Mouse (Mus musculus) frontal cortex, adult 2 months (tissue): Measurements from ENCODE around the gene Arhgap24. TPM values are rescaled to one million over a fixed set of nuclear protein-coding genes. Genes with fewer than 3 reads are reported as not detected.
A peak's percentile ranks its signal among the peaks of the same experiment; 100 is the strongest.
"Not testable (repeated sequence)": the region's sequence is repeated elsewhere in the genome, so short reads cannot be mapped to it uniquely, and the experiment has no call there.

Experiments
- DNase-seq, 2 experiments: peaks; one replicate each; pipeline ENCODE4 v3.0.0; 2022; ENCODE audit warnings: low spot score in 1 of 2; ENCODE audit errors: extremely low spot score in 1 of 2
- polyA plus RNA-seq: library from polyadenylated mRNA; depleted of rRNA; stranded (reverse); fragments of >200 nt; gene quantifications from 2 replicates; pipeline ENCODE4 v1.2.3, GENCODE M21; 2012

Arhgap24 gene
- polyA plus RNA-seq, 1 experiment: 6.2 TPM

GRCm38 (mm10) chr5:102855805-102856204 lies 374.6 kb downstream of the Arhgap24 start:
- DNase-seq: peak in 1 of 2 experiments; percentile 25

DNA sequence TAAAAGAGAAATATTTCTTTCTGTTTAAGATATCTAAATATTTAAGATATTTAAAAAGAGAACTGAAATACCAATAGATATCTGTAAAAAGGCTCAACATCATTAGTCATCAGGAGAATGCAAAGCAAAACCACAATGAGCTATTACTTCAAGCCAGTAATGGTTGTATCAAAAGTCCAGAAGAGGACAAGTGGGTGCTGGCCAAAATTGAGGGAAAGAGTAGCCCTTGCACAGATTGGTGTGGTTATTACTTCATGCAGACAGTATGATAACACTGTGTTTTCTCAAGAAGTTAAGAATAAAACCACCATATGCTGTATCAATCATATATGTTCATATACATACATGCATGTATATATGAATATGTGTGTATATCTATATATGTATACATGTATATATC lies 376.9 kb downstream of the Arhgap24 start:
- DNase-seq: no peak

DNA sequence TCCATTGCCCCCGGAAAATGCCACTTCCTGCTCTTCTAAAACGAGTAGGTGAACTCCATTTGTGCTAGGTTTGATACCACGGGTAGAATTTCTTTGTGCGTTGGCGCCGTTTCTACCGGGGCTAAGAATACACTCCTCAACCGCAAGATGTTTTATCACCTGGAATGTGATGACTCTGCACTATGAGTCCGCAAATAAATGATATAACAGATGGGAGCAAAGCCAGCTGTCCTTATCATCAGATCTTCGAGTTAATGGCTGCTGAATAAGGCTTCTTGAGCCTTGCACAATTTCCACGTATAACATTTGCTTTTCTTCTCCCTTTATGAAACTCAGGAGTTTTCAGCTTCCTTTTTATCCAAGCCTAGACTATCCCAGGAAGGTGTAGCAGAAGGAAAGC lies 378.6 kb downstream of the Arhgap24 start:
- no peak for DNase-seq

DNA sequence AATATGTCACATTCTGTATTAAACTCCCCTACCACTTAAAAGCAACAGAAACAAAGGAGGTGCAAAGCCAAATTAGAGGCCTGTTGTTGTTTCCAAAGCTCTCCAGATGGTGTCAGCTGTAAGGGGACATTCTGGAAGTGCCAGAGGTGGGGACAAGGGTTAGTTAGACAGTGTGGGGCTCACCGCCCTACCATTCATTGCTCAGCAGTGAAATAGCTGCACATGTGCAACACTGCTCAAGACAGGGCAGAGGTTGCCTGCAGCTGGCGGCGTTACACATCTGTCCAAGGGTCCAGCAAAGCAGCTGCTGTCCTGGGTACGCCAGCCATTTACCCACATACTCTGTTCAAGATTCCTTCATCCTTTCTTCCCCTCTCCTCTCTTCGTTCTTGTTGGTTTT lies 387.0 kb downstream of the Arhgap24 start:
- DNase-seq: no peak

GRCm38 (mm10) chr5:102872996-102873395 lies 391.8 kb downstream of the Arhgap24 start:
- DNase-seq: not testable (repeated sequence)

GRCm38 (mm10) chr5:102874605-102875298 lies 393.6 kb downstream of the Arhgap24 start:
- DNase-seq: peak; percentile 52 to 89

- no peak for DNase-seq
Observed at GRCm38 (mm10) chr5:102875628-102876027, 394.4 kb downstream of the Arhgap24 start.

GRCm38 (mm10) chr5:102888482-102889162 lies 407.4 kb downstream of the Arhgap24 start:
- no peak for DNase-seq

GRCm38 (mm10) chr5:102889163-102889488 lies 407.9 kb downstream of the Arhgap24 start:
- DNase-seq: no peak

DNA sequence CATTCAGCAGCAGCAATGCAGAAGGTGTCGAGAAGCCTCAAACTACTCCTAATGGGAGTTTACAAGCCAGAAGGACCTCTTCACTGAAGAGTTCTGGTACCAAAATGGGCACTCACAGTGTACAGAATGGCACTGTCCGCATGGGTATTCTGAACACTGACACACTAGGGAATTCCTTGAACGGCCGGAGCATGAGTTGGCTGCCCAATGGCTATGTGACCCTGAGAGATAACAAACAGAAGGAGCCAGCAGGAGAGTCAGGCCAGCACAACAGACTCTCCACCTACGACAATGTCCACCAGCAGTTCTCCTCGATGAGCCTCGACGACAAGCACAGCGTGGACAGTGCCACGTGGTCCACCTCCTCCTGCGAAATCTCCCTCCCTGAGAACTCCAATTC lies 411.0 kb downstream of the Arhgap24 start:
- no peak for DNase-seq

GRCm38 (mm10) chr5:102898301-102898700 lies 417.1 kb downstream of the Arhgap24 start:
- no peak for DNase-seq

- DNase-seq: no peak
Observed at GRCm38 (mm10) chr5:102899680-102900215, 418.6 kb downstream of the Arhgap24 start.

DNA sequence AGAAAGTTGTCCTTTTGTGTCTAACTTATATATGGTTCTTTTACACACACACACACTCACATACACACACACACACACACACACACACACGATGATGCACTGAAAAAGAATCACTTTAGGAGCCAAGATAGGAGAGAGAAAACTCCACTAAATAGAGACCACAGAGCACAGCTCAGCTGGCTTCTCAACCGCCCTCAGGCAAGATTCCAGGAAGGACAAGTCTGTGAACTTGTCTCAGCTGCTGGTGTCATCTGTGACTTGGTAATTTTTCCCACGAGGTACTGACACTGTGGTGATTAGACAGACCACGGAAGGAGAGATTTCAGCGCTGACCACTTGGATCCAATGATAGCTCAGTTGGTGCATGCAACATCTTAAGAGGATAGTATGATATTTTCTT lies 420.0 kb downstream of the Arhgap24 start:
- no peak for DNase-seq

GRCm38 (mm10) chr5:102903487-102903886 lies 422.3 kb downstream of the Arhgap24 start:
- DNase-seq: no peak

DNA sequence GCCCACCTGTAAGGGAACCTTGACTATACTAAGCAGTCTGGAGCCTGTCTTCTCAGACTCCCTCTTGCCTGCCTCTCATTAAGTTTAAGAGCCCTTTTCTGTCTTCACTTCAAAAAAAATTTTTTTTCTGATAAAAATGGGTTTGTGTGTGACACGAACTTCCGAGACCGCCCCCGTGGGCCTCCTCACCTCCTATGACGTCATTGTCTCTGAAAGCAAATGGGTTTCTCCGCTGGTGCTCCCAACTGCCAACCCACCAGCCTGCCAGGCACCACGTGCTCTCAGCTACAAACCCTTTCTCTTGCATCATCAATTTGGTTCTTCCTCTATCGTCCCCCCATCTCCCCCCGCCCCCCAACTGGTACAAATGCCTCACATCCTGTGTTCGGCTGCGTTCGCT lies 422.9 kb downstream of the Arhgap24 start:
- peak; percentile 25 to 56 for DNase-seq

DNA sequence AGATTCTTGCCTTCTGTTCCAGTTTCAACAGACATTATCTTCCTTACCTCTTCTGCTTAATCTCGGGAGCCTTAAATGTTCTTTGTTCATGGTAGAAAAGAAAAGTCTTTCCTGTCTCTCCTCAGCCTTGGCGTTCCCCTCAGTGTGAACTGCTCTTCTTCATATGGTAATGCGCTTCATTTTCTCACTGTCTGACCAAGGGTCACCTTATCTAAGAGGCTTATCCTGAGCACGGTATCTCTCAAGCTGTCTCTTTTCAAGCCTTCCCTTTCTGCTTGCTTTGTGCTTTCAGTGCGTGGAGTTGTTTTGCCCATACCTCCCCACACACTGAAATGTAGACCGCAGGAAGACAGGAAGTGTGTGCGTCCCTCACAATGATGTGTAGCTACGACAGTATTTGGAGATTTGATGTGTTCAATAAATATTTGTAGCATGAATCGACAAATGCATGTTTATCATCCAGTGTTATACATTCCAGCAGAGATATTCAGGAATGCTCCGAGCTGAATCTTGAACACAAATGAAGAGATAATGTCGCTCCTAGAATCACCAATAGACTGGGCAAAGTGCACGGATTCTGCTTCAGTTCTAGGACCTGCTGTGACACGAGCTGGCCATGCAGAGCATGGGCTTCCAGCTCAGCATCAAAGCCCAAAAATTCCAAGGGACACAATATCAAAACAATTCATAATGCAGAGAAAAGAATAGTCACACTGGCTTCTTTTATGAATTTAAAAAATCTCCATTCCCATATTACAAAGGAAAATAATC lies 424.4 kb downstream of the Arhgap24 start:
- no peak for DNase-seq

- no peak for DNase-seq
Observed at GRCm38 (mm10) chr5:102920199-102920598, 439.0 kb downstream of the Arhgap24 start.

DNA sequence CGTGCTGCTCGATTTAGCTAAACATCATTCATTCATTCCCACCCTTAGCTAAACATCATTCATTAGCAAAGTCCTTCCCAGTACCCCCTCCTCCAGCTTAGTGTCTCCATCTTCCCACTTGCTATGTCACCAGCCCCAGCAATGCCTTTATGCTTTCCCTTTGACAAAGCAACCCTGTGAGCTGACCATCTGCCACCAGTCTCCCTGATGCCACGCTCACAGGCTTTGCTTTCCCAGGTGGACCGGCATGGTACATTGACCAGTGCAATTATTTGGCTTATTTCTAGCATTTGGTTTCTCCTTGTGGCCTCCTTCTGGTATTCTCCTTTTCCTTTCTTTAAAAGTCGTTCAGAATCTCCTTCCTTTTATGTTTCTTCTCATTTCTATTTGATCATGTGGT lies 445.6 kb downstream of the Arhgap24 start:
- no peak for DNase-seq

DNA sequence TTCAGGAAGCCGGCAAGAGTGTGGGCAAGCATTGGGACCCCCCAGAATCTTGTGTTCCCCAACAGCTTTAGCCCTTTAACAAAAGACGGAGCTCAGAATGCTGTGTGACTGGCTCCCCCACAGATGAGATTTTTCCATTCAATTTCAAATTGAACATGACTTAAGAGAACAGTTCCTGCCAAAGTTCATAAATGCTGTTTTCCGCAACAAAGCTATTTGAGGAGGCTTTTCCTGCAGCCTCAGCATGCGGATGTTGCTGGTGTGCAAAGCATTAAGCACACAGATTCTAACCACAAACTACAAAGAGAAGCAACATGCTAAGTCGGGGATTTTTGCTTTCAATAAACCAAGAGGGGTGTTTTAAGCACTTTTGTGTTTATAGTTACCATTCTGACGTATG lies 449.0 kb downstream of the Arhgap24 start:
- no peak for DNase-seq

DNA sequence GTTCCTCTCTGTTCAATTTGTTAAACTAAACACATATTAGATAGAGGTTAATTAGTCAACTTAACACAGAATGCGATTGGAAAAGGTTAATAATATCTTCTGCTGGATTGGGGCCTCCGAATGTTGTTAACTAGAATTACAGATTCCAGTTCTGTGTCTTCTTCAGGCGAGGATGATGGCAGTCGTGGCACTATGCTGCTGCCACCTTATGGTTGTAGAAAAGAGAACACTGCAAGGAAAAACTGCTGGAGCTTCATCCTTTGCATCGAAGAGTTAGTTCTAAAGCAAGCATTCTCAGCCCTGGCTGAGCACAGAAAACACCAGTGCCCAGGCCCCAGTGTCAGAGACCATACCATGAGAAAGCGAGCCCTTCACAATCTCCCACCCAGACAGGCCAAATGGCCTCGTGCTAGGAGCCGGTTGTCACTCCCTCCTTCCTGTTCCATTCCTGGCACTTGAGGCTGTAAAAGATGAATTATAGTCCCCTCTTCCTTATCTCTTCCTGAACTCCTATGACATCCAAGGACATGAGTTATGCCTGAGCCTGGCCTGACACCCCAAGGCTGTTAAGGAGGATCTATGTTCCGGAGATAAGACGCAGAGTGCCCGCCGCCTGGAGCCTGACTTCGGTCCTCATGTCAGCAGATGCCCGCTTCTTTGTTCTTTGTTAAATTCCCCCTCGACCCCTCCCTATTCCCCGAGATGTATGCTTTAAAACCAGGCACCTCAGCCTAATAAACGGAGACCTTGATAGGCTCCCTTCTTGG lies 462.9 kb downstream of the Arhgap24 start:
- peak in 1 of 2 experiments; percentile 40 for DNase-seq

DNA sequence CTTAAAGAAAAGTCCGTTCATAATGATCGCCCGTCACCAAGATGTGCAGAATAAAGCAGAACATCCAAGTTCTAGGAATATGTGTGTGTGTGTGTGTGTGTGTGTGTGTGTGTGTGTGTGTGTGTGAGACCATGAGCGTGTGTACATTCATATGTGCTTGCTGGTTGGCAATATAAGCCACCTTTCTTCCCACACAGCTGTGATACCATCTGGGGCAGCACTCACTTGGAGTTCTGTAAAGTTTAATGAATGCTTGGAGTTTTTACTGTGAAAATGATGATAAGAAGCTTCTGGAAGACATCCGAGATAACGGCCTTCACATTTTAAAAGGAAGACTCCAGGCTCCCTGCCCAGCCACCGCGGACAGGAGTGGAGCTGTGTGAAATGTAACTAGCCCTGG lies 465.4 kb downstream of the Arhgap24 start:
- DNase-seq: peak in 1 of 2 experiments; percentile 66
